Mouse (Mus musculus): ENCODE data around the gene Ybx1. TPM values are rescaled to one million over a fixed set of nuclear protein-coding genes. Genes with fewer than 3 reads are reported as not detected.
A peak's percentile ranks its signal among the peaks of the same experiment; 100 is the strongest.

Ybx1 gene
- 494 and 555 TPM in 2 replicates for polyA plus RNA-seq (2015; fragmentation: Nextera tagmentation; extraction: Ambion mirVana)

GRCm38 (mm10) chr4:119294415-119295133, at the start of gene Ybx1:
TSS of gene Ybx1 (minus strand) at chr4:119294604.
- ATAC-seq (ENCODE audit: low FRiP score, low TSS enrichment): peak; percentile 100
- peaks cover 4% of the 10 kb centered on the region; the same call in 1 of the 2 replicates for H3K36me3 ChIP-seq (ENCODE audit: insufficient read depth, low read length)
- peak within 1 kb of the TSS; percentile 94 for H3K9ac ChIP-seq (replicated peaks; ENCODE audit: low read length)
- H3K4me1 ChIP-seq (ENCODE audit: insufficient read depth, low read length): peaks cover 27% of the 10 kb centered on the region
- H3K4me2 ChIP-seq (replicated peaks; ENCODE audit: low read depth, low read length): peak within 1 kb of the TSS; percentile 87
- H3K27me3 ChIP-seq (ENCODE audit: insufficient read depth, low read length): no peaks in the 10 kb centered on the region
- H3K9me3 ChIP-seq (ENCODE audit: low read length): no peaks in the 10 kb centered on the region
- peak within 1 kb of the TSS; percentile 91 for H3K27ac ChIP-seq (ENCODE audit: low read length)
- peak within 1 kb of the TSS; percentile 99 for H3K4me3 ChIP-seq (ENCODE audit: low read length)
- under 1% methylated on average over 51 of the region's 61 CpGs for WGBS

- ATAC-seq (ENCODE audit: low FRiP score, low TSS enrichment): peak; percentile 35; the same call in 1 of the 2 replicates
- Histone ChIP-seq H3K9me3 (ENCODE audit: low read length) (no peaks in the 10 kb centered on the region), H3K27me3 (ENCODE audit: insufficient read depth, low read length) (no peaks in the 10 kb centered on the region), H3K4me3 (ENCODE audit: low read length) (no peak overlapping the region), H3K9ac (replicated peaks; ENCODE audit: low read length) (no peak overlapping the region), H3K27ac (ENCODE audit: low read length) (no peak overlapping the region), H3K36me3 (ENCODE audit: insufficient read depth, low read length) (no peaks in the 10 kb centered on the region), H3K4me2 (replicated peaks; ENCODE audit: low read depth, low read length) (no peak overlapping the region), H3K4me1 (ENCODE audit: insufficient read depth, low read length) (no peaks in the 10 kb centered on the region)
- 3% methylated on average over 10 of the region's 10 CpGs for WGBS
Measured at GRCm38 (mm10) chr4:119338861-119339361, 44.5 kb upstream of the Ybx1 start.

GRCm38 (mm10) chr4:119338422-119338821, 44.0 kb upstream of the Ybx1 start:
- H3K9me3 ChIP-seq (ENCODE audit: low read length): no peaks in the 10 kb centered on the region
- 66% methylated on average over 4 of the region's 4 CpGs for WGBS
- 0 out of 2 replicates have a peak, but pooled peaks have one; percentile 39 for ATAC-seq (ENCODE audit: low FRiP score, low TSS enrichment)
- H3K4me3 ChIP-seq (ENCODE audit: low read length): no peak overlapping the region
- no peaks in the 10 kb centered on the region for H3K27me3 ChIP-seq (ENCODE audit: insufficient read depth, low read length)
- H3K9ac ChIP-seq (replicated peaks; ENCODE audit: low read length): no peak overlapping the region
- no peak overlapping the region for H3K4me2 ChIP-seq (replicated peaks; ENCODE audit: low read depth, low read length)
- H3K4me1 ChIP-seq (ENCODE audit: insufficient read depth, low read length): no peaks in the 10 kb centered on the region
- no peaks in the 10 kb centered on the region for H3K36me3 ChIP-seq (ENCODE audit: insufficient read depth, low read length)
- no peak overlapping the region for H3K27ac ChIP-seq (ENCODE audit: low read length)

- Histone ChIP-seq H3K27me3 (ENCODE audit: insufficient read depth, low read length) (no peaks in the 10 kb centered on the region), H3K9ac (replicated peaks; ENCODE audit: low read length) (no peak overlapping the region), H3K4me2 (replicated peaks; ENCODE audit: low read depth, low read length) (no peak overlapping the region), H3K27ac (ENCODE audit: low read length) (no peak overlapping the region), H3K36me3 (ENCODE audit: insufficient read depth, low read length) (no peaks in the 10 kb centered on the region), H3K9me3 (ENCODE audit: low read length) (no peaks in the 10 kb centered on the region), H3K4me1 (ENCODE audit: insufficient read depth, low read length) (no peaks in the 10 kb centered on the region), H3K4me3 (ENCODE audit: low read length) (no peak overlapping the region)
- WGBS: 89% methylated on average over 6 of the region's 6 CpGs
- ATAC-seq (ENCODE audit: low FRiP score, low TSS enrichment): no peak
Measured at GRCm38 (mm10) chr4:119333487-119333886, 39.1 kb upstream of the Ybx1 start.

- Histone ChIP-seq H3K9ac (replicated peaks; ENCODE audit: low read length) (peak overlapping the region; percentile 64), H3K9me3 (ENCODE audit: low read length) (no peaks in the 10 kb centered on the region), H3K36me3 (ENCODE audit: insufficient read depth, low read length) (peaks cover 24% of the 10 kb centered on the region), H3K4me1 (ENCODE audit: insufficient read depth, low read length) (peaks cover 13% of the 10 kb centered on the region), H3K27me3 (ENCODE audit: insufficient read depth, low read length) (no peaks in the 10 kb centered on the region), H3K27ac (ENCODE audit: low read length) (peak overlapping the region; percentile 67), H3K4me3 (ENCODE audit: low read length) (peak overlapping the region; percentile 82), H3K4me2 (replicated peaks; ENCODE audit: low read depth, low read length) (peak overlapping the region; percentile 98)
- WGBS: 23% methylated on average over 10 of the region's 10 CpGs
- ATAC-seq (ENCODE audit: low FRiP score, low TSS enrichment): peak; percentile 69
Measured at GRCm38 (mm10) chr4:119320896-119321550, 26.6 kb upstream of the Ybx1 start.

- WGBS: under 1% methylated on average over 44 of the region's 44 CpGs
- H3K4me2 ChIP-seq (replicated peaks; ENCODE audit: low read depth, low read length): peak within 1 kb of the TSS; percentile 98
- peak within 1 kb of the TSS; percentile 76 for H3K9ac ChIP-seq (replicated peaks; ENCODE audit: low read length)
Measured at GRCm38 (mm10) chr4:119320131-119320830, 25.9 kb upstream of the Ybx1 start, which contains the start of gene Ppih. TSS of gene Ppih (minus strand) at chr4:119320546.

GRCm38 (mm10) chr4:119313756-119314155, 19.4 kb upstream of the Ybx1 start:
- Histone ChIP-seq H3K4me1 (ENCODE audit: insufficient read depth, low read length) (no peaks in the 10 kb centered on the region), H3K27me3 (ENCODE audit: insufficient read depth, low read length) (no peaks in the 10 kb centered on the region), H3K27ac (ENCODE audit: low read length) (no peak overlapping the region), H3K36me3 (ENCODE audit: insufficient read depth, low read length) (peaks cover 72% of the 10 kb centered on the region), H3K4me3 (ENCODE audit: low read length) (no peak overlapping the region), H3K9ac (replicated peaks; ENCODE audit: low read length) (no peak overlapping the region), H3K9me3 (ENCODE audit: low read length) (no peaks in the 10 kb centered on the region), H3K4me2 (replicated peaks; ENCODE audit: low read depth, low read length) (no peak overlapping the region)
- no peak for ATAC-seq (ENCODE audit: low FRiP score, low TSS enrichment)
- 97% methylated on average over 1 of the region's 1 CpGs for WGBS

More at GRCm38 (mm10) chr4:119320131-119320830, 25.9 kb upstream of the Ybx1 start, which contains the start of gene Ppih:
- peaks cover 32% of the 10 kb centered on the region for H3K36me3 ChIP-seq (ENCODE audit: insufficient read depth, low read length)
- H3K27me3 ChIP-seq (ENCODE audit: insufficient read depth, low read length): no peaks in the 10 kb centered on the region
- ATAC-seq (ENCODE audit: low FRiP score, low TSS enrichment): peak; percentile 96
- H3K4me3 ChIP-seq (ENCODE audit: low read length): peak within 1 kb of the TSS; percentile 82
- H3K9me3 ChIP-seq (ENCODE audit: low read length): no peaks in the 10 kb centered on the region
- H3K27ac ChIP-seq (ENCODE audit: low read length): peak within 1 kb of the TSS; percentile 67
- H3K4me1 ChIP-seq (ENCODE audit: insufficient read depth, low read length): peaks cover 13% of the 10 kb centered on the region

- Histone ChIP-seq H3K4me3 (ENCODE audit: low read length) (no peak overlapping the region), H3K9me3 (ENCODE audit: low read length) (no peaks in the 10 kb centered on the region), H3K4me1 (ENCODE audit: insufficient read depth, low read length) (no peaks in the 10 kb centered on the region), H3K27ac (ENCODE audit: low read length) (peak overlapping the region; percentile 68), H3K4me2 (replicated peaks; ENCODE audit: low read depth, low read length) (no peak overlapping the region), H3K9ac (replicated peaks; ENCODE audit: low read length) (no peak overlapping the region), H3K27me3 (ENCODE audit: insufficient read depth, low read length) (no peaks in the 10 kb centered on the region), H3K36me3 (ENCODE audit: insufficient read depth, low read length) (peaks cover 12% of the 10 kb centered on the region)
- peak; percentile 94 for ATAC-seq (ENCODE audit: low FRiP score, low TSS enrichment)
- WGBS: 48% methylated on average over 5 of the region's 5 CpGs
Measured at GRCm38 (mm10) chr4:119305418-119305817, 11.0 kb upstream of the Ybx1 start.

GRCm38 (mm10) chr4:119303291-119303690, 8.9 kb upstream of the Ybx1 start:
- Histone ChIP-seq H3K27me3 (ENCODE audit: insufficient read depth, low read length) (no peaks in the 10 kb centered on the region), H3K4me3 (ENCODE audit: low read length) (no peak overlapping the region), H3K4me1 (ENCODE audit: insufficient read depth, low read length) (no peaks in the 10 kb centered on the region), H3K4me2 (replicated peaks; ENCODE audit: low read depth, low read length) (no peak overlapping the region), H3K27ac (ENCODE audit: low read length) (no peak overlapping the region), H3K9me3 (ENCODE audit: low read length) (no peaks in the 10 kb centered on the region), H3K36me3 (ENCODE audit: insufficient read depth, low read length) (peaks cover 6% of the 10 kb centered on the region), H3K9ac (replicated peaks; ENCODE audit: low read length) (no peak overlapping the region)
- WGBS: 90% methylated on average over 8 of the region's 8 CpGs
- no peak for ATAC-seq (ENCODE audit: low FRiP score, low TSS enrichment)
